Mouse (Mus musculus) hindbrain, embryonic 15.5 days (tissue): ENCODE measurements around the gene Vps13a. TPM values are rescaled to one million over a fixed set of nuclear protein-coding genes. Genes with fewer than 3 reads are reported as not detected.
A peak's percentile ranks its signal among the peaks of the same experiment; 100 is the strongest.
"Not testable (repeated sequence)": the region's sequence is repeated elsewhere in the genome, so short reads cannot be mapped to it uniquely, and the experiment has no call there.

ENCODE experiments used
- ATAC-seq: fragments of 200-750 bp; cut with Nextera tagmentation; 2 replicates; pipeline ENCODE4 v1.8.0; 2017; ENCODE audit warnings: low read depth, moderate number of reproducible peaks, moderate TSS enrichment; ENCODE audit not compliant: low FRiP score
- H3K27ac ChIP-seq: fragments of 300-500 bp; sonication (generic); replicated peaks from 2 replicates; pipeline ENCODE4 v1.5.1; 2015; ENCODE audit warnings: mild to moderate bottlenecking, inconsistent platforms
- H3K27me3 ChIP-seq: fragments of 300-500 bp; sonication (generic); 2 replicates; pipeline ENCODE4 v1.6.1; 2015; ENCODE audit warnings: control low read depth, inconsistent platforms
- H3K36me3 ChIP-seq: fragments of 300-500 bp; sonication (generic); 2 replicates; pipeline ENCODE4 v1.6.1; 2015; ENCODE audit warnings: control low read depth, inconsistent platforms
- H3K4me1 ChIP-seq: fragments of 300-500 bp; sonication (generic); replicated peaks from 2 replicates; pipeline ENCODE4 v1.6.1; 2015; ENCODE audit warnings: control low read depth, inconsistent platforms
- H3K4me2 ChIP-seq: fragments of 300-500 bp; sonication (generic); 2 replicates; pipeline ENCODE4 v1.6.1; 2015; ENCODE audit warnings: moderate library complexity, mild to moderate bottlenecking, inconsistent platforms
- H3K4me3 ChIP-seq: fragments of 300-500 bp; sonication (generic); 2 replicates; pipeline ENCODE4 v1.5.1; 2015; ENCODE audit warnings: mild to moderate bottlenecking, inconsistent platforms
- H3K9ac ChIP-seq: fragments of 300-500 bp; sonication (generic); 2 replicates; pipeline ENCODE4 v1.6.1; 2015; ENCODE audit warnings: inconsistent platforms
- H3K9me3 ChIP-seq: fragments of 300-500 bp; sonication (generic); 2 replicates; pipeline ENCODE4 v1.6.1; 2016; ENCODE audit warnings: control low read depth, inconsistent platforms
- WGBS: fragments of 180-500 bp; shearing (Covaris S2); methylation state at CpG from one replicate; pipeline ENCODE4 v1.1.7; 2015; 5-methylcytosine and 5-hydroxymethylcytosine counted together
- polyA plus RNA-seq: library from polyadenylated mRNA; unstranded; fragments of >200 nt; fragmentation: Nextera tagmentation; extraction: Ambion mirVana; gene quantifications from 2 replicates; pipeline ENCODE4 v1.2.1, GENCODE M21; 2015

Gene Vps13a
- polyA plus RNA-seq = 9.7 and 10.5 TPM in 2 replicates

DNA sequence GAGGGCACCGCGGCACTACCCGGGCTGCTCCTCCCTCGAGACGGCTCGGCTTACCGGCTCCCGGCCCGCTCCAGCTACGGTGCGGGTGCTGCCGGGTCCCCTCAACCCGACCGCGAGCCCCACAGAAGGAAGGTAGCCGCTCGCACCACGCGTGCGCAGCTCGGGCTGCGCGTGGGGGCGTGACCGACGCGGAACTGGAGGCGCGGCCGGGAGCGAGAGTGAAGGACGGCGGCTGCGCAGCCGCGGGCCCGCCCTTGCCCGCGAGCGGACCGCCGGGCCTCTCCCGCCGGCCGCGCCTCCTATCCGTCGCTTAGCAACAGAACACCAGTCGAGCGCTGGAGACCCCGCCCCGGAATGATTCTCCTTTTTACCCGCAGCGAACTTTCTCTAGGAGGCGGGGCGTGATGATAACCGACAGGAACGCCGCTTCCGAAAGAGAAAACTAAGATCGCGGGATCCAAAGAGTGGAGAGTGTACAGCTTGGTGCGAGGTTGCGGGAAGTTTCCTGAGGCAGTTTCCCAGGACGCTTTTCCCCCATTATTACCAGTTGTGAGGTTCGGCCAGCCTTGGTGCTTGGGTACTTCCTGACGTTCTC, at the start of gene Vps13a:
Gene Vps13a (minus strand): TSS at position 144 of the 595 bp plus-strand sequence.
- Histone ChIP-seq H3K4me1 (peaks cover 15% of the 10 kb centered on the region), H3K27me3 (peaks cover 8% of the 10 kb centered on the region; the same call in 1 of the 2 replicates), H3K4me2 (peak within 1 kb of the TSS; percentile 99), H3K4me3 (peak within 1 kb of the TSS; percentile 83), H3K36me3 (no peaks in the 10 kb centered on the region), H3K27ac (no peak within 1 kb of the TSS), H3K9me3 (no peaks in the 10 kb centered on the region), H3K9ac (peak within 1 kb of the TSS; percentile 68)
- WGBS = under 1% methylated on average over 58 of the region's 67 CpGs
- peak; percentile 99 for ATAC-seq

DNA sequence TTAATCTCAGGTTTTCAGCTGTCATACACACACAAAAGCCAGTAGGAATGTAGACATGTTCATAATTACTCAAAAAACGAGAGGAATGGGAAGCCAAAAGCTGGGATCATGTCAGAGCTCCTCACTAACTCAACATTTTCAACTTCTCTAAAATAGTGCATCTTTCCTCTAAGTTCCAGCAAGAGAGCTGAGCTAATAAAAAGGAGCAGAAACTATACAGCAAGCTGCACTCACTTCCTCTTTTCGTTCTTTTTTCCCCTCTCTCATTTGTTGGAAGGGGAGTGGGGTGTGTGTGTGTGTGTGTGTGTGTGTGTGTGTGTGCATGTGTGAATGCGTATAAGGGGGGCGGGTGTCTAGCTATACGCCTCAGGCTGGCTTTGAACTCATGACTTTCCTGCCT, 46.9 kb upstream of the Vps13a start:
- Histone ChIP-seq H3K4me2 (no peak overlapping the region), H3K9me3 (no peaks in the 10 kb centered on the region), H3K9ac (no peak overlapping the region), H3K4me1 (no peaks in the 10 kb centered on the region), H3K36me3 (no peaks in the 10 kb centered on the region), H3K4me3 (no peak overlapping the region), H3K27me3 (no peaks in the 10 kb centered on the region), H3K27ac (no peak overlapping the region)
- WGBS = 80% methylated on average over 5 of the region's 5 CpGs
- ATAC-seq = no peak

- Histone ChIP-seq H3K36me3 (no peaks in the 10 kb centered on the region), H3K9me3 (no peaks in the 10 kb centered on the region; the same call in 1 of the 2 replicates), H3K27ac (no peak overlapping the region), H3K27me3 (no peaks in the 10 kb centered on the region), H3K9ac (no peak overlapping the region), H3K4me3 (no peak overlapping the region), H3K4me2 (no peak overlapping the region), H3K4me1 (no peaks in the 10 kb centered on the region)
- WGBS = 54% methylated on average over 5 of the region's 5 CpGs
- ATAC-seq = no peak
Measured at GRCm38 (mm10) chr19:16825228-16825627, 44.5 kb upstream of the Vps13a start.

DNA sequence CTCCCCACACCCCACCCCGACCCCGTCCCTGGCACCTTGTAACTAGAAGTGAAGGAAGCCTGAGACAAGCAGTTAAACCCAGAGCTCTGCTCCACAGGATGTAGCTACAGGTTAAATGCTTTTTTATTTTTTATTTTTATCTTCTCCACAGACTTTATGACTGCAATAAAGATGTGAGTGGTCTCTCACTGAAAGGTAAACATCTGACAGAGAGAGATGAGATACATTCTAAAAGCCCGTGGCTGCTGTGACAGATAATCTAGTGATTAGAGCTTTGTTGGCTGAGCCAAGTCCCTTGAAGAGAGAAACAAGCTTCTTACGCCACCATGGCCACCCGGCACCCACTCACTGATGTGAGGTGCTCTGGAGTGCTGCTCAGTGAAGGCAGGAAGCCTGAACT, 34.1 kb upstream of the Vps13a start:
- Histone ChIP-seq H3K27me3 (no peaks in the 10 kb centered on the region), H3K4me2 (no peak overlapping the region), H3K9ac (no peak overlapping the region), H3K9me3 (no peaks in the 10 kb centered on the region), H3K27ac (no peak overlapping the region), H3K4me1 (no peaks in the 10 kb centered on the region), H3K36me3 (no peaks in the 10 kb centered on the region), H3K4me3 (no peak overlapping the region)
- ATAC-seq = no peak
- whole genome bisulfite sequencing = 76% methylated on average over 5 of the region's 5 CpGs

DNA sequence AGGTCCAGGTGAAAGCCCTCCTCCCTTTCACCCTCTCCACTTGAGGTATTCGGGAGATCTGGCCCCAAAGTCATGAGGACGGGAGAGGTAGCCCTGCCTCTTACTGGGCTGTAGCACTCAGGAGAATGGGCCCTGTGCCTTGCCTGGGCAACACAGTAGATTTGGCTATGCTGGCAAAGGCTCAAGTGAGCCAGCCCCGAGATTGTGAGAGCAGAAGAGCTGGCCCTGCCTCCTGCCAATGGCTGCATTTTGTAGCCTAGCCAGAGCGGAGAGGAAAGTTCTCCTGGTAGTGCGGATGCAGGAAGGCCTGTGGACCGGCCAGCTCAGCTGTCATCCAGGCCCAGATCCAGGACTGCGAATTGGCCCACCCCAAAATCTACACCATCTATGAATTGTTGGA, 32.6 kb upstream of the Vps13a start:
- Histone ChIP-seq H3K27me3 (no peaks in the 10 kb centered on the region), H3K9me3 (no peaks in the 10 kb centered on the region), H3K4me1 (no peaks in the 10 kb centered on the region), H3K36me3 (no peaks in the 10 kb centered on the region), H3K4me2 (no peak overlapping the region), H3K4me3 (no peak overlapping the region), H3K27ac (no peak overlapping the region), H3K9ac (no peak overlapping the region)
- WGBS = 79% methylated on average over 7 of the region's 7 CpGs
- no peak for ATAC-seq

- no peak for ATAC-seq
- Histone ChIP-seq H3K9ac (no peak overlapping the region), H3K4me1 (no peaks in the 10 kb centered on the region), H3K9me3 (no peaks in the 10 kb centered on the region), H3K4me2 (no peak overlapping the region), H3K27me3 (no peaks in the 10 kb centered on the region), H3K27ac (no peak overlapping the region), H3K4me3 (no peak overlapping the region), H3K36me3 (no peaks in the 10 kb centered on the region)
- 94% methylated on average over 8 of the region's 8 CpGs for WGBS
Measured at GRCm38 (mm10) chr19:16812072-16812608, 31.4 kb upstream of the Vps13a start.

DNA sequence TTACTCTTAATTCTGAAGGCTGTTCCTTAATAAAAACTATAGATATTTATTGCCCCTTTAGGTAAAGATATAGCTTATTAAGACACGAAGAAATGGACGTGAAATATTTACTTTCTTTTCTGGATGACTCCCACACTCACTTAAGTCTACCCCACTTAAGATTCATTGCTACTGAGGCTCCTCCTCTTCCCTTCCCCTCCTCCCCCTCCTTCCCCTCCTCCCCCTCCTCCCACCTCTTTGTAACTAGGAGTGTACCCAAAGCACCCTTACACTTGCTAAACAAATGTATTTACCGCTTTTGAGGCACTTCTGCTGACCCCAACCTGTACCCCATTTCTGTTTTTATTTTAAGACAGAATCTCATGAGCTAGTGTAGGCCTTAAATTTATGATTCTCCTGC, 24.4 kb upstream of the Vps13a start:
- Histone ChIP-seq H3K9me3 (no peaks in the 10 kb centered on the region), H3K36me3 (no peaks in the 10 kb centered on the region), H3K27me3 (no peaks in the 10 kb centered on the region), H3K4me1 (no peaks in the 10 kb centered on the region), H3K27ac (no peak overlapping the region), H3K9ac (no peak overlapping the region), H3K4me2 (no peak overlapping the region), H3K4me3 (no peak overlapping the region)
- no peak for ATAC-seq
- 52% methylated on average over 3 of the region's 3 CpGs for WGBS

GRCm38 (mm10) chr19:16804578-16804977, 23.8 kb upstream of the Vps13a start:
- Histone ChIP-seq H3K27ac (no peak overlapping the region), H3K9ac (no peak overlapping the region), H3K4me3 (no peak overlapping the region), H3K4me1 (no peaks in the 10 kb centered on the region), H3K4me2 (no peak overlapping the region), H3K27me3 (no peaks in the 10 kb centered on the region), H3K36me3 (no peaks in the 10 kb centered on the region), H3K9me3 (no peaks in the 10 kb centered on the region)
- WGBS = no CpG with 5 or more reads among the region's 11 CpGs
- no peak for ATAC-seq

DNA sequence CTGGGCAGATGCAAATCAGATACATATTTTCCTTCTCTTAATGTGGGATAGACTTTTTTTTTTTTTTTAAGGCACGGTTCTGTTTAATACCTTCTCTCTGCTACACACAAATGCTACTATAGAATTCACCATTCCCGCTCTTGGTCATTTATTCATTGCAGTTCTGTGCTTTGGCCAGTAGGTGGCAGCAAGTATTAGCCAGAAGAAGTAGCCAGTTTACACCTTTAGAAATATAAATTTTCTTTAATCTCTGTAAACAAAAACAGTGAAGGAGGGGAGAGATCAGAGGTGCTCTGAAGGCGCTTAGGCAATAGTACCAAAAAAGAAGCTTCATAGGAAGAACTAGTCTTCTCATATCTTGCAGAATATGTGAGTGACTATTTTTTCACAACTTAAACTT, 22.0 kb upstream of the Vps13a start:
- ATAC-seq = no peak
- Histone ChIP-seq H3K27ac (no peak overlapping the region), H3K9me3 (no peaks in the 10 kb centered on the region), H3K36me3 (no peaks in the 10 kb centered on the region), H3K9ac (no peak overlapping the region), H3K27me3 (no peaks in the 10 kb centered on the region), H3K4me3 (no peak overlapping the region), H3K4me2 (no peak overlapping the region), H3K4me1 (no peaks in the 10 kb centered on the region)
- WGBS = 0% methylated on average over 3 of the region's 3 CpGs

GRCm38 (mm10) chr19:16802123-16802522, 21.4 kb upstream of the Vps13a start:
- Histone ChIP-seq H3K4me1 (no peaks in the 10 kb centered on the region), H3K4me3 (no peak overlapping the region), H3K27me3 (no peaks in the 10 kb centered on the region), H3K36me3 (no peaks in the 10 kb centered on the region), H3K9me3 (no peaks in the 10 kb centered on the region), H3K9ac (no peak overlapping the region), H3K4me2 (no peak overlapping the region), H3K27ac (no peak overlapping the region)
- no peak for ATAC-seq
- 83% methylated on average over 3 of the region's 3 CpGs for WGBS

DNA sequence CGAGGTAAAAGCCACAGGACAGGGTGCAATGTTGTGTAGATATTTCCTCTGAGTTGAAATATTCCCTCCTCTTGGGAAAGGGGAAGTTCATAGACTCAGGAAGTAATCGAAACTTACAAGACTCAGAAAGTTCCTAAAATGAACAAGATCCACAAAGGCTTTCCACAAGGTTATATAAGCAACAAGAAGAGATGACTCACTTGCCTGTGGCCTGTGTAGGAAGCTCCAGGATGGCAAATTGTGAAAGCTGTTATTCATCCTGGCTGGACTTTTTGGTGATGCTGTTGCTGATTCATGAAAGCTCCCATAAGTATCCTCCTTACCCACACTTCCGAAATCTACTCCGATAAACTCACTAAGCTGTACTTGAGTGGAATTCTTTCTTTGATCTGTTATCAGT, 17.2 kb upstream of the Vps13a start:
- ATAC-seq = no peak
- no peak overlapping the region for H3K9ac ChIP-seq
- H3K9me3 ChIP-seq = no peaks in the 10 kb centered on the region
- no peak overlapping the region for H3K4me2 ChIP-seq
- H3K36me3 ChIP-seq = no peaks in the 10 kb centered on the region
- no peaks in the 10 kb centered on the region for H3K4me1 ChIP-seq
- H3K27me3 ChIP-seq = no peaks in the 10 kb centered on the region
- H3K4me3 ChIP-seq = no peak overlapping the region
- no peak overlapping the region for H3K27ac ChIP-seq
- WGBS = 87% methylated on average over 4 of the region's 4 CpGs

DNA sequence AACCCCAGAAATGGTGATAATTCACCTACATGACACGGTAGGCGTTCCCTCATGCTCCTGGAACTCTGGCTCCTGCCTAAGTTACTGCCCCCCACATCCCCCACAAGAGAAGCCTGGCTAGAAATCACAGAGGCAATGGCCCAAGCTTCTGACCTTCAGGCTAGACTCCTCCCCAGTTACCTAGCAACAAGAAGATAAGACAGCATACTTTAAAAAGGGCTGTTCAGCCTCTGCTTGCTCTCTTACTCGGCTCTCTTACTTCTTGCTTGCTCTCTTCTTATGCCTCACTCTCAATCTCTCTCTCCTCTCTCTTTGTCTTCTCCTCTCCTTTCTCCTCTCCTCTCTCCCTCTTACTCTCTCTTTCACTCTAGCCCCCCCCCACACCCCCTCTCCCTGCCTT, 13.8 kb upstream of the Vps13a start:
- H3K9ac ChIP-seq, H3K4me1 ChIP-seq, H3K27me3 ChIP-seq, H3K4me2 ChIP-seq, ATAC-seq, H3K36me3 ChIP-seq, H3K9me3 ChIP-seq, H3K4me3 ChIP-seq, H3K27ac ChIP-seq: not testable (repeated sequence)
- WGBS = 89% methylated on average over 3 of the region's 3 CpGs

DNA sequence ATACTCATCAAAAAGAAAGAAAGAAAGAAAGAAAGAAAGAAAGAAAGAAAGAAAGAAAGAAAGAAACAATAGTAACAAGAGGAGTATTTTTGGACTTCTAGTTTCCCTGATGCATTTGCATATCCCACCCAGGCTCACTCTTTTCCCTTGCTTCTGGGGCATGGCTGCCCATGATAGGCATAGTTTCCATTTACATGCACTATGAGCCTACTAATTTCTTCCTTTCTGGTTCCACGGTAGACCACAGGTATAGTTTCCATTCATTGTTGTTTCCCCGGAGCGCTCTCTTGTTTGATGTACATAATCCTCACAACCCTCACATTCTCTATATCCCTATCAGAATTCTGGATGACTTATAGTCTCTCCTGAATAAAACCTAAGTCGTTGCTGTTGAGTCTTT, 9.2 kb upstream of the Vps13a start:
- no peaks in the 10 kb centered on the region for H3K9me3 ChIP-seq
- H3K27me3 ChIP-seq = no peaks in the 10 kb centered on the region
- 78% methylated on average over 4 of the region's 4 CpGs for WGBS
- H3K4me2 ChIP-seq = no peak overlapping the region
- no peaks in the 10 kb centered on the region for H3K36me3 ChIP-seq
- no peak overlapping the region for H3K9ac ChIP-seq
- H3K4me3 ChIP-seq = no peak overlapping the region
- H3K4me1 ChIP-seq = no peaks in the 10 kb centered on the region
- ATAC-seq = no peak
- no peak overlapping the region for H3K27ac ChIP-seq
